Mouse (Mus musculus) lung, embryonic 15.5 days (tissue): Measurements from ENCODE around the gene Mindy2. TPM values are rescaled to one million over a fixed set of nuclear protein-coding genes. Genes with fewer than 3 reads are reported as not detected.

Source experiments
- ATAC-seq: fragments of 200-750 bp; cut with Nextera tagmentation; 2 replicates; pipeline ENCODE4 v1.8.0; 2017; ENCODE audit warnings: moderate number of reproducible peaks, borderline replicate concordance; ENCODE audit not compliant: low FRiP score, low TSS enrichment; ENCODE audit errors: extremely low read depth
- H3K27ac ChIP-seq: fragments of 300-500 bp; sonication (generic); 2 replicates; pipeline ENCODE4 v1.5.1; 2015; ENCODE audit warnings: moderate library complexity, mild to moderate bottlenecking, inconsistent platforms
- H3K27me3 ChIP-seq: fragments of 300-500 bp; sonication (generic); 2 replicates; pipeline ENCODE4 v1.6.1; 2015; ENCODE audit warnings: inconsistent platforms
- H3K36me3 ChIP-seq: fragments of 300-500 bp; sonication (generic); 2 replicates; pipeline ENCODE4 v1.6.1; 2015; ENCODE audit warnings: inconsistent platforms
- H3K4me1 ChIP-seq: fragments of 300-500 bp; sonication (generic); 2 replicates; pipeline ENCODE4 v1.6.1; 2015; ENCODE audit warnings: inconsistent platforms
- H3K4me2 ChIP-seq: fragments of 300-500 bp; sonication (generic); 2 replicates; pipeline ENCODE4 v1.6.1; 2015; ENCODE audit warnings: inconsistent platforms, mild to moderate bottlenecking, moderate library complexity
- H3K4me3 ChIP-seq: fragments of 300-500 bp; sonication (generic); 2 replicates; pipeline ENCODE4 v1.5.1; 2015; ENCODE audit warnings: mild to moderate bottlenecking, inconsistent platforms
- H3K9ac ChIP-seq: fragments of 300-500 bp; sonication (generic); 2 replicates; pipeline ENCODE4 v1.6.1; 2015; ENCODE audit warnings: inconsistent platforms
- H3K9me3 ChIP-seq: fragments of 300-500 bp; sonication (generic); 2 replicates; pipeline ENCODE4 v1.6.1; 2016; ENCODE audit warnings: inconsistent platforms
- WGBS: fragments of 180-500 bp; shearing (Covaris S2); methylation state at CpG from one replicate; pipeline ENCODE4 v1.1.7; 2015; 5-methylcytosine and 5-hydroxymethylcytosine counted together
- polyA plus RNA-seq: library from polyadenylated mRNA; unstranded; fragments of >200 nt; fragmentation: Nextera tagmentation; extraction: Ambion mirVana; gene quantifications from 2 replicates; pipeline ENCODE4 v1.2.1, GENCODE M21; 2015

Gene Mindy2
- polyA plus RNA-seq, 1 experiment from 2014 or later, result 10.8 TPM

DNA sequence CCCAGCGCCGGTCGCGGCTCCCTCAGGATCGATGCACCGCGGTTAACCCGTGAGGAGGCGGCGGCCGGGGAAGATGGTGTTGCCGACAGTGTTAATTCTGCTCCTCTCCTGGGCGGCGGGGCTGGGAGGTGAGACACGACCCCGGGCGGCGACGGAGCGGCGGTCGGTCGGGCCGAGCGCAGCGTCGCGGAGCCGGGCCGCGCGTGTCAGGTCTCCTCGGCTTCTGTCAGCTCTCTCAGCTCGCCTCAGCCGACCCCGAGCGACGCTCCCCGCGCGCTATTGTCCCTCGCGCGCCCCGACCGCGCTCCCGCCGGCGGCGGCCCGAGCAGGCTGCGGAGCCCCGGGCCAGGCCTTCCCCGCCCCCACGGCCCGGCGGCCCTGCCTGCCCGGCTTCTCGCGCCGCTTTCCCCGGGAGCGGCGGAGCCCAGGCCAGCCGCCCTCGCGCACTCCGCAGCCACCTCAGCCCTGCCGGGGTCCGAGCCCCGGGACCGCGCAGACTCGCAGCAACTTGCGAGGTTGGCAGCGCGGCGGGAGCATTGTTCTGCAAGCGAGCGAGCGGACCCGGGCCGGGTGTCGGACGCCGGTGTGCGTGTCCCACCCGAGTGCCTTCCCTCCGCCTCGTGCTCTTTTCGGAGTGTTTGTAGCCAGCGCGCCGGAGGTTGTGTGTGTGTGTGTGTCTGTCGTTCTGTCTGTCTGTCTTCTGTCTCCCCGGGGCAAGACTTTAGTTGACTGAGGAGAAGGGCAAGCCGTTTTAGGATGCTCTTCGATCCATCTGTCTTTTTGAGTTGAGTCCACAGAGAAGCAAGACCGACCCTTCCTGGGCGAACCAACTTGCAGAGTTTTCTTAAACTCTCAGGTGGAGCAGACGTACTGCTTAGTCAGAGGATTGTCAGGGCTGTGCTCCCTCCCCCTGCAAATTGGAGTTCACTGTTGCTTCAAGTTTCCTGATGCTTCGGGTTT is 22.4 kb upstream of the Mindy2 start:
- Histone ChIP-seq H3K4me2 (peak overlapping the region; percentile 57), H3K27ac (peak overlapping the region; percentile 98), H3K9me3 (no peaks in the 10 kb centered on the region), H3K9ac (peak overlapping the region; percentile 94), H3K4me1 (peaks cover 24% of the 10 kb centered on the region), H3K27me3 (no peaks in the 10 kb centered on the region), H3K4me3 (peak overlapping the region; percentile 85), H3K36me3 (no peaks in the 10 kb centered on the region)
- peak; percentile 60; the same call in 1 of the 2 replicates for ATAC-seq
- WGBS, result 2% methylated on average over 65 of the region's 103 CpGs

DNA sequence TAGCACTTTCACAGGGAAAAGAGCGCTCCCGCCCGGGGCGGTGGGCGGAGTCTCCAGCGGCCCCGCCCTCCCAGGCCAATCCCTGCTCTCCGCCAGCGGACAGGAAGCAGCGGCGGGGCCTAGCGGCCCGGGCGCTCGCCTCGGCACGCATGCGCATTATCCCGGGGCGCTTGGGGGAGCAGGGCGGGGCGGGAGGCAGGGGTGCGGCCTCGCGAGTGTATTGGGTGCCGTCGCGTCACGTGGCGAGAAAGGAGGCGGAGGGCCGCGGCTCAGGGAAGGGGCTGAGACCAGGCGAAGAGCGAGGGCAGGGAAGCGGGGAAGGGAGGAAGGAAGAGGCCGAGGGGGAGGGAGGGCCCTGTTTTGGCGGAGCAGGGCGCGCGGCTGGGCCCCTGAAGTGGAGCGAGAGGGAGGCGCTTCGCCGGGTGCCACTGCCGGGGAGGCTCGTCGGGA is 21.7 kb upstream of the Mindy2 start, which contains the start of gene Adam10:
Gene Adam10 (plus strand): TSS at position 316 of the 450 bp plus-strand sequence.
- H3K4me3 ChIP-seq, result peak within 1 kb of the TSS; percentile 85
- under 1% methylated on average over 48 of the region's 48 CpGs for WGBS
- peak within 1 kb of the TSS; percentile 57 for H3K4me2 ChIP-seq
- ATAC-seq, result peak; percentile 100
- H3K27me3 ChIP-seq, result no peaks in the 10 kb centered on the region
- peaks cover 23% of the 10 kb centered on the region for H3K4me1 ChIP-seq
- H3K9ac ChIP-seq, result peak within 1 kb of the TSS; percentile 94
- H3K27ac ChIP-seq, result peak within 1 kb of the TSS; percentile 98
- no peaks in the 10 kb centered on the region for H3K36me3 ChIP-seq
- no peaks in the 10 kb centered on the region for H3K9me3 ChIP-seq

DNA sequence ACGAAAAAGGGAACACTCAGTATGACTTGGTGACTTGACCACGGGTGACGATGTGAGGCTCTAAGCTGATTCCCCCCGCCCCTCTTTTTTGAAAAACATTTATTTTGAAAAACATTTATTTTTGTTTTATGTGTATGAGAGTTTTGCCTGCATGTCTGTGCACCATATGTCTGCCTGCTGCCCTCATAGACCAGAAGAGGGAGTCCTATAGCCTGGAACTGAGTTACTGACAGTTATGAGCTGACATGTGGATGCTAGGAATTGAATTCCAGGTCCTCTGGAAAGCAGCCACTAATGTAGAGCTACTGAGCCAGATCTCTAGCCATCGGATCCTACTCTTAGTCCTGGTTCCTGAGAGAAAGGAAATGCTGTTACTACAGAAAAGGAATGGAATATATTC is 19.0 kb upstream of the Mindy2 start:
- H3K4me1 ChIP-seq, result peaks cover 16% of the 10 kb centered on the region
- H3K4me2 ChIP-seq, result no peak overlapping the region
- H3K9me3 ChIP-seq, result no peaks in the 10 kb centered on the region
- H3K27ac ChIP-seq, result no peak overlapping the region
- H3K4me3 ChIP-seq, result no peak overlapping the region
- no peaks in the 10 kb centered on the region for H3K27me3 ChIP-seq
- H3K36me3 ChIP-seq, result no peaks in the 10 kb centered on the region
- WGBS, result 81% methylated on average over 5 of the region's 5 CpGs
- H3K9ac ChIP-seq, result no peak overlapping the region
- no peak for ATAC-seq

DNA sequence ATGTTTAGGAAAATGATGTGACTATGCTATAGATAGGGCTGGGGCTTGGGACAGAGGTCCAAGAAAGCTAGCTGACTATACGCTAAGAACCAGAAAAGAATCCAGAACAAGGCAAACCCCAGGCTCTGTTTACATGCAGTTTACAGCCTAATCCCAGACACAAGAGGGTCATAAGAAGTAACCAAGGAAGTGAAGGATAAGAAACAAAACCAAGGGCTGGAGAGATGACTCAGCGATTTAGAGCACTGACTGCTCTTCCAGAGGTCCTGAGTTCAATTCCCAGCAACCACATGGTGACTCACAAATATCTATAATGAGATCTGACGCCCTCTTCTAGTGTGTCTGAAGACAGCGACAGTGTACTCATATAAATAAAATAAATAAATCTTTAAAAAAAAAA is 18.1 kb upstream of the Mindy2 start:
- no peaks in the 10 kb centered on the region for H3K9me3 ChIP-seq
- peaks cover 9% of the 10 kb centered on the region for H3K4me1 ChIP-seq
- H3K4me2 ChIP-seq, result no peak overlapping the region
- H3K27ac ChIP-seq, result no peak overlapping the region
- no peak for ATAC-seq
- H3K9ac ChIP-seq, result no peak overlapping the region
- WGBS, result 74% methylated on average over 4 of the region's 4 CpGs
- no peaks in the 10 kb centered on the region for H3K36me3 ChIP-seq
- no peaks in the 10 kb centered on the region for H3K27me3 ChIP-seq
- H3K4me3 ChIP-seq, result no peak overlapping the region

DNA sequence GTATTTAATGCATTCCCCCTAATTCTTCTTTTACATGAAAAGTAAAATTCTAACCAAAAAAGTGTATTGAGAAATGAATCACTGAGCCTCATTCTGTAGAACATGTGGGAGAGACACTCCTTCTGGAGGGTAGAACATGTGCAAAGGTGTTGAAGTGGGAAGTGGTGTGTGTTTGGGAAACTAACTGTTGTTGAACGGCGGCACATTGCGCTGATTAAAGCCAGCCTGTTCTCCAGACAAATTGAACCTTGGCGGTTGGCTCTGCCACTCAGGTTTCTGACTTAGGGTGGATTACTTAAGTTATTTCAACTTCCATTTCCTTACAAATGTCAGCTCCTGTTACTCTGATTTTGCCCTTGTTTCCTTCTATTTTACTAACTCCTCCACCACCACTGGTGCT is 16.7 kb upstream of the Mindy2 start:
- WGBS, result 76% methylated on average over 4 of the region's 4 CpGs
- Histone ChIP-seq H3K36me3 (no peaks in the 10 kb centered on the region), H3K4me2 (no peak overlapping the region), H3K4me3 (no peak overlapping the region), H3K27ac (no peak overlapping the region), H3K4me1 (peaks cover 8% of the 10 kb centered on the region), H3K9me3 (no peaks in the 10 kb centered on the region), H3K27me3 (no peaks in the 10 kb centered on the region), H3K9ac (no peak overlapping the region)
- ATAC-seq, result no peak

DNA sequence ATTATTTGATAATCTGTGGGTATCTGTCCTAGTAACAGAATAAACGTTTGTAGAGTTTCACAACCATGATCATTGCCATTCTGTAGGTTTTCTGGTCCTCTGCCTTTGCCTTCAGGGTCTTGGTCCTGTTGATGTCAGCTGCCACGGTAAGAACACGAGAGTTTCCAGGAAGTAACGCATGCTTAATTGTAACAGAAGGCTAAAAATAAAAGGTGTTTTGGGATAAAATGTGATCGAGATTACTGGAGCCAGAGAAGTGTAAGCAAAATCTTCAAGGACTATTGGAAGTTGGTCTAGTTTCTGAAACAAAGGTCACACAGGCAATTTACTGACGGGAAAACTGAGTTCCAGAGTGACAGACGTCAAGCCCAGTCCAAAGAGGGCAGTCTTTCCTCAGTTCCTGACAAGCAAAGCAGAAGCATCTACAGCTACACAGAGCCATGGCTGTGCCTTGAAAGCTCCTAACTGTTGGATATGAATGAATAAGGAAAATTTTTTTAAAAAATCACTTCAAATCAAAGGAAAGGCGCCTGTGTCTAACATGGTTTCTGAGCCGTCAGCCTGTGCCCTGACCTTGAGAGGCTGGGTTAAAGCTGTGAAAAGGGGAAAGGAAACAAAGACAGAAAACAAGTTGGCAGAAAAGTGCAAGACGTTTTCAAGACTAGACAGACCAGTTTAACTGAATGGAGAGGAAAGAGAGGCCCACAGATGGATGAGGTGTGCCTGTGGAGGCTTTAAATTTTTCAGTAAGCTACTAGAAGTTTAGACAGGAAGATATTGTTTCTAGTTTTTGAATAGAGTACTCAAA is 15.0 kb upstream of the Mindy2 start:
- Histone ChIP-seq H3K4me3 (no peak overlapping the region), H3K9me3 (no peaks in the 10 kb centered on the region), H3K36me3 (no peaks in the 10 kb centered on the region), H3K27me3 (no peaks in the 10 kb centered on the region), H3K27ac (no peak overlapping the region), H3K4me1 (peaks cover 8% of the 10 kb centered on the region), H3K9ac (no peak overlapping the region), H3K4me2 (peak overlapping the region; percentile 12; the same call in 1 of the 2 replicates)
- 15% methylated on average over 10 of the region's 10 CpGs for WGBS
- no peak for ATAC-seq

DNA sequence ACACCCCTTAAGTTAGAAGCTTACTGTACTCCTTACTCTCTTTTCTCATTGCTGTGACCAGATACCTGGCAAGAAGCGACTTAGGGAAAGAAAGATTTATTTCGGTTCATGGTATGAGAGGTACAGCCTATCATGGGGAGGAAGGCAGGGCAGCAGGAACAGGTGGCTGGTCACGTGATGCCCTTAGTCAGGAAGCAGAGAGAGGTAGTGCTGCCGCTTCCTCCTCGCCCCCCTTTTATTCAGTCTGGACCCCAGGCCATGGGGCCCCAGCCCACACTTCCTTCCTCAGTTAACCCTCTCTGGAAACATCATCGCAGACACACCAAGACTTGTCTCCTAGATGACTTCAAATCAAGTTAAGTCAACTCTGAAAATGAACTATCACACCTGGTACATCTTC is 14.3 kb upstream of the Mindy2 start:
- no peak overlapping the region for H3K4me3 ChIP-seq
- H3K27ac ChIP-seq, result no peak overlapping the region
- H3K4me2 ChIP-seq, result no peak overlapping the region
- H3K36me3 ChIP-seq, result no peaks in the 10 kb centered on the region
- H3K9ac ChIP-seq, result no peak overlapping the region
- peaks cover 8% of the 10 kb centered on the region for H3K4me1 ChIP-seq
- 56% methylated on average over 6 of the region's 6 CpGs for WGBS
- no peak for ATAC-seq
- no peaks in the 10 kb centered on the region for H3K9me3 ChIP-seq
- H3K27me3 ChIP-seq, result no peaks in the 10 kb centered on the region

DNA sequence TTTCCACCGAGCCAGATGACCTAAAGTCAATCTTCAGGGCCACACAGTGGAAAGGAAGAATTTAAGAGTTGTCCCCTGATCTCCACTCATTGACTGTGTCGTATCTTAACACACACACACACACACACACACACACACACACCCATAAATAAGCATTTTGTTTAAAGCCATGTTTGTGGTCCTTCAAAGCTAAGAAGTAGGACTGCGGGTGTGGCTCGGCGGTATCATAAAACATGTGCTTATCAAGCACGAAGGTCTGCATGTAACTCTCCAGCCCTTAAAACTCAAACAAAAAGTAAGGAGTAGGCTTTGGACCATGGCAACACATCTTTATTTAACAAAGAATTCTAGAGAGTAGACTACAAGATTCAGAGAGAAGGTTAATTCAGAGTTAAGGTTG is 13.4 kb upstream of the Mindy2 start:
- Histone ChIP-seq H3K27me3 (no peaks in the 10 kb centered on the region), H3K9ac (no peak overlapping the region), H3K4me2 (no peak overlapping the region), H3K9me3 (no peaks in the 10 kb centered on the region), H3K4me3 (no peak overlapping the region), H3K27ac (no peak overlapping the region), H3K4me1 (peaks cover 8% of the 10 kb centered on the region), H3K36me3 (no peaks in the 10 kb centered on the region)
- ATAC-seq, result no peak
- WGBS, result 77% methylated on average over 6 of the region's 6 CpGs

DNA sequence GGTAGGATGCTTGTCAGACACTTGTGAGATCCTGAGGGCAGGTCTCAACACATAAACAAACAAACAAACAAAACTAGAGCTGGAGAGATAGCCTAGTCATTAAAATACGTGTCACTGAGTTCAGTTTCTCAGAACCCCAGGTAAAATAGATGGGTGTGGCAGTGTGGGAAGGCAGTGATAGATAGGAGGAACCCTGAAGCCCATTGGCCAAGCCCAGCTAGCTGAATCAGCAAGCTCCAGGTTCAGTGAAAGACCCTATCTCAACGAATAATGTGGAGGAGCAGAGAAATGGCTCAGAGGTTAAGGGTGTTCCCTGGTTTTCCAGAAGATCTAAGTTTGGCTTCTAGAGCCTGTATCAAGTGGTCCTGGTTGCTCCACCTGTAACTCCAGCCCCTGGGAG is 12.2 kb upstream of the Mindy2 start:
- Histone ChIP-seq H3K27me3 (no peaks in the 10 kb centered on the region), H3K36me3 (no peaks in the 10 kb centered on the region), H3K4me1 (peaks cover 8% of the 10 kb centered on the region), H3K4me2 (no peak overlapping the region), H3K27ac (no peak overlapping the region), H3K9me3 (no peaks in the 10 kb centered on the region), H3K9ac (no peak overlapping the region), H3K4me3 (no peak overlapping the region)
- no peak for ATAC-seq
- WGBS, result 46% methylated on average over 2 of the region's 2 CpGs

DNA sequence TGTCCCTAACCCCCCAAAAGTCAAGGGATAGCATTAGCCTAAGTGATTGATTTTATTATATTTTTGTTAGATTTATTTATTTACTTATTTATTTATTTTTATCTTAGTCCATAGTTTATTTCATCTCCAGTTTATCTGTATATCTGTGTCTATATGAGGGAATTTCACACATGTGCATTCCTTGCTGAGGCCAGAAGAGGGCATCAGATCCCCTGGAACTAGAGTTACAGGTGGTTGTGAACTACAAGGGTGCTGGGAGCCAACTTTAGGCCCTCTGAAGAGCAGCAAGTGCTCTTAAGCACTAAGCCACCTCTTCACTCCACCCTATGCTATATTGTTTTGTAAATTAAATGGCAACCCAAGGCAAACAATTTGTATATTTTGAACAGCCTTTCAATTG is 11.1 kb upstream of the Mindy2 start:
- Histone ChIP-seq H3K27ac (no peak overlapping the region), H3K9ac (no peak overlapping the region), H3K4me3 (no peak overlapping the region), H3K4me1 (peaks cover 8% of the 10 kb centered on the region), H3K4me2 (no peak overlapping the region), H3K36me3 (no peaks in the 10 kb centered on the region), H3K27me3 (no peaks in the 10 kb centered on the region), H3K9me3 (no peaks in the 10 kb centered on the region)
- ATAC-seq, result no peak

DNA sequence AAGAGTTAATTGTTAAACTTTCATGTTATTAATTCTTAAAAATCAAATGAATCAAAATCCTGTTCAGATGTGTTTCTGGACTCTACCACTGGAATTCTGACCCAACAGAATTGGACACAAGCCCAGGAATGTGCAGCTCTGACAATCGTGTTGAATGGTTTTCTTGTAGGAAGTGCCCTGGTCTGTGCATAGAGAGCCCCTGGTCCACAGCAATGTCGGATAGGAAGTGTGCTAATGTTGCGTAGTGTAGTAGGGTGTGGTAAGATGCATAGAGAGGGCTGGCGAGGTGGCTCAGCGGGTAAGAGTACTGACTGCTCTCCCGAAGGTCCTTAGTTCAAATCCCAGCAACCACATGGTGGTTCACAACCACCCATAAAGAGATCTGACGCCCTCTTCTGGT is 9.8 kb upstream of the Mindy2 start:
- 64% methylated on average over 7 of the region's 7 CpGs for WGBS
- H3K27ac ChIP-seq, result no peak overlapping the region
- no peaks in the 10 kb centered on the region for H3K9me3 ChIP-seq
- 0 out of 2 replicates have a peak, but pooled peaks cover 2% of the 10 kb centered on the region for H3K4me1 ChIP-seq
- H3K36me3 ChIP-seq, result no peaks in the 10 kb centered on the region
- no peak overlapping the region for H3K4me3 ChIP-seq
- no peak overlapping the region for H3K4me2 ChIP-seq
- H3K9ac ChIP-seq, result no peak overlapping the region
- ATAC-seq, result no peak
- H3K27me3 ChIP-seq, result no peaks in the 10 kb centered on the region
